Mouse (Mus musculus) myocyte (in vitro differentiated cells): ENCODE measurements around the gene Reep6. TPM values are rescaled to one million over a fixed set of nuclear protein-coding genes. Genes with fewer than 3 reads are reported as not detected.

Source experiments
- H3K27me3 ChIP-seq: one replicate; pipeline ENCODE4 v1.6.1; 2011; ENCODE audit not compliant: control insufficient read depth, insufficient read depth, insufficient read length
- H3K36me3 ChIP-seq: one replicate; pipeline ENCODE4 v1.6.1; 2011; ENCODE audit not compliant: control insufficient read depth, insufficient read depth
- H3K4me2 ChIP-seq: one replicate; pipeline ENCODE4 v1.6.1; 2011; ENCODE audit warnings: low read depth, control low read depth
- H3K4me3 ChIP-seq: one replicate; pipeline ENCODE4 v1.5.1; 2011; ENCODE audit warnings: mild to moderate bottlenecking, control low read depth, moderate library complexity
- H3K79me2 ChIP-seq: one replicate; pipeline ENCODE4 v1.6.1; 2011; ENCODE audit not compliant: control insufficient read depth, insufficient read depth
- H3ac ChIP-seq: one replicate; pipeline ENCODE4 v1.6.1; 2011; ENCODE audit not compliant: control insufficient read depth, insufficient read length
- CEBPB ChIP-seq: IDR thresholded peaks from 2 replicates; pipeline ENCODE4 v1.6.1; 2011; ENCODE audit warnings: mild to moderate bottlenecking, moderate library complexity; ENCODE audit not compliant: poor library complexity, insufficient read depth, severe bottlenecking
- E2F4 ChIP-seq: IDR thresholded peaks from one replicate; pipeline ENCODE4 v1.6.1; 2011; ENCODE audit warnings: mild to moderate bottlenecking, control low read depth, moderate library complexity; ENCODE audit not compliant: insufficient read depth
- MAX ChIP-seq: IDR thresholded peaks from one replicate; pipeline ENCODE4 v1.6.1; 2011; ENCODE audit warnings: low read depth, mild to moderate bottlenecking, control low read depth
- MYOD1 ChIP-seq, 3 experiments: IDR thresholded peaks; one replicate each; pipeline ENCODE4 v1.6.1; 2011; ENCODE audit warnings: control low read depth in 2 of 3, low read depth in 2 of 3, mild to moderate bottlenecking in 2 of 3, moderate library complexity in 1 of 3; ENCODE audit not compliant: insufficient read length in 2 of 3, control insufficient read depth in 1 of 3
- MYOG ChIP-seq, 3 experiments: IDR thresholded peaks; one replicate each; pipeline ENCODE4 v1.6.1; 2011; ENCODE audit warnings: control low read depth in 2 of 3, low read depth in 2 of 3, mild to moderate bottlenecking in 2 of 3; ENCODE audit not compliant: insufficient read length in 2 of 3, control insufficient read depth in 1 of 3, insufficient read depth in 1 of 3
- POLR2A ChIP-seq: IDR thresholded peaks from one replicate; pipeline ENCODE4 v1.6.1; 2011; ENCODE audit warnings: low read depth, mild to moderate bottlenecking, control low read depth, moderate library complexity; ENCODE audit not compliant: insufficient read length
- POLR2AphosphoS2 ChIP-seq: IDR thresholded peaks from one replicate; pipeline ENCODE4 v1.6.1; 2011; ENCODE audit warnings: low read depth, control low read depth; ENCODE audit not compliant: insufficient read length
- REST ChIP-seq: IDR thresholded peaks from one replicate; pipeline ENCODE4 v1.6.1; 2011; ENCODE audit warnings: mild to moderate bottlenecking, control low read depth, moderate library complexity; ENCODE audit not compliant: insufficient read depth, insufficient read length
- SRF ChIP-seq: IDR thresholded peaks from one replicate; pipeline ENCODE4 v1.6.1; 2011; ENCODE audit warnings: low read depth; ENCODE audit not compliant: control insufficient read depth, insufficient read length
- USF1 ChIP-seq: IDR thresholded peaks from one replicate; pipeline ENCODE4 v1.6.1; 2011; ENCODE audit warnings: low read depth, mild to moderate bottlenecking, control low read depth, moderate library complexity
- polyA plus RNA-seq: library from polyadenylated mRNA; unstranded; fragments of >200 nt; fragmentation: generic; extraction: Trizol; gene quantifications from one replicate; pipeline ENCODE4 v1.2.1, GENCODE M21; 2012; ENCODE audit warnings: missing spikeins

Gene Reep6
- polyA plus RNA-seq, 1 experiment, result 25.7 TPM

- no peaks in the 10 kb centered on the region for H3K27me3 ChIP-seq
- H3K4me2 ChIP-seq, result no peak overlapping the region
- H3K4me3 ChIP-seq, result no peak overlapping the region
- TF ChIP-seq SRF (no peak), E2F4 (no peak), MYOG (IDR thresholded peaks at IDR 0.05; ENCODE audit: control insufficient read depth in 1 of 3, insufficient read depth in 1 of 3, insufficient read length in 2 of 3, low read depth in 2 of 3) (no peak), POLR2A (no peak), USF1 (no peak), MYOD1 (IDR thresholded peaks at IDR 0.05; ENCODE audit: control insufficient read depth in 1 of 3, insufficient read length in 2 of 3, low read depth in 2 of 3) (no peak)
- H3ac ChIP-seq, result no peak overlapping the region
- peaks cover 1% of the 10 kb centered on the region for H3K79me2 ChIP-seq
- no peaks in the 10 kb centered on the region for H3K36me3 ChIP-seq
Observed at GRCm38 (mm10) chr10:80325045-80325444, 4.7 kb upstream of the Reep6 start.

GRCm38 (mm10) chr10:80330084-80330483 is 331 bp downstream of the Reep6 start:
- Histone ChIP-seq H3K79me2 (no peaks in the 10 kb centered on the region), H3K4me3 (peak overlapping the region; percentile 24), H3K36me3 (no peaks in the 10 kb centered on the region), H3ac (peak overlapping the region; percentile 12), H3K27me3 (no peaks in the 10 kb centered on the region), H3K4me2 (peak overlapping the region; percentile 98)
- TF ChIP-seq MYOG (IDR thresholded peaks at IDR 0.05; ENCODE audit: control insufficient read depth in 1 of 3, insufficient read depth in 1 of 3, insufficient read length in 2 of 3, low read depth in 2 of 3) (no peak), POLR2A (peak; percentile 64)

GRCm38 (mm10) chr10:80330888-80331287 is 1.1 kb downstream of the Reep6 start:
- Histone ChIP-seq H3K27me3 (no peaks in the 10 kb centered on the region), H3K4me3 (peak overlapping the region; percentile 24), H3K4me2 (peak overlapping the region; percentile 98), H3ac (no peak overlapping the region), H3K36me3 (no peaks in the 10 kb centered on the region), H3K79me2 (no peaks in the 10 kb centered on the region)
- TF ChIP-seq POLR2AphosphoS2, result no peak
- TF ChIP-seq MAX, result no peak
- no peak for TF ChIP-seq SRF
- TF ChIP-seq MYOD1 (IDR thresholded peaks at IDR 0.05; ENCODE audit: control insufficient read depth in 1 of 3, insufficient read length in 2 of 3, low read depth in 2 of 3), result no peak
- no peak for TF ChIP-seq MYOG (IDR thresholded peaks at IDR 0.05; ENCODE audit: control insufficient read depth in 1 of 3, insufficient read depth in 1 of 3, insufficient read length in 2 of 3, low read depth in 2 of 3)

GRCm38 (mm10) chr10:80331636-80332524 is 2.1 kb downstream of the Reep6 start:
- TF ChIP-seq SRF, result no peak
- TF ChIP-seq CEBPB, result no peak
- TF ChIP-seq POLR2A, result no peak
- TF ChIP-seq MAX, result no peak
- no peak for TF ChIP-seq E2F4
- Histone ChIP-seq H3K36me3 (no peaks in the 10 kb centered on the region), H3K27me3 (no peaks in the 10 kb centered on the region), H3ac (no peak overlapping the region), H3K79me2 (no peaks in the 10 kb centered on the region), H3K4me3 (no peak overlapping the region), H3K4me2 (no peak overlapping the region)

GRCm38 (mm10) chr10:80332525-80332989 is 2.8 kb downstream of the Reep6 start:
- Histone ChIP-seq H3K79me2 (no peaks in the 10 kb centered on the region), H3K4me3 (no peak overlapping the region), H3K27me3 (no peaks in the 10 kb centered on the region), H3K4me2 (no peak overlapping the region), H3K36me3 (no peaks in the 10 kb centered on the region), H3ac (no peak overlapping the region)
- TF ChIP-seq POLR2A, result no peak
- no peak for TF ChIP-seq REST
- no peak for TF ChIP-seq MYOD1 (IDR thresholded peaks at IDR 0.05; ENCODE audit: control insufficient read depth in 1 of 3, insufficient read length in 2 of 3, low read depth in 2 of 3)
- no peak for TF ChIP-seq MYOG (IDR thresholded peaks at IDR 0.05; ENCODE audit: control insufficient read depth in 1 of 3, insufficient read depth in 1 of 3, insufficient read length in 2 of 3, low read depth in 2 of 3)
- TF ChIP-seq CEBPB, result no peak
- no peak for TF ChIP-seq POLR2AphosphoS2
- no peak for TF ChIP-seq MAX
- TF ChIP-seq USF1, result no peak
- TF ChIP-seq E2F4, result no peak
- no peak for TF ChIP-seq SRF
